Mouse (Mus musculus) lung, adult 2 months (tissue): ENCODE results near the gene Lce3e. TPM values are rescaled to one million over a fixed set of nuclear protein-coding genes. Genes with fewer than 3 reads are reported as not detected.

ENCODE experiments used
- DNase-seq: peaks from one replicate; pipeline ENCODE4 v3.0.0; 2022
- H3K4me1 ChIP-seq: fragments of 200-500 bp; 2 replicates; pipeline ENCODE4 v1.6.1; 2011; ENCODE audit warnings: low read length; ENCODE audit not compliant: control insufficient read depth, insufficient read depth
- H3K4me3 ChIP-seq: fragments of 200-500 bp; replicated peaks from 2 replicates; pipeline ENCODE3; 2011; ENCODE audit warnings: low read depth, mild to moderate bottlenecking, control low read depth, low read length; ENCODE audit errors: extremely low read depth
- CTCF ChIP-seq: fragments of 200-500 bp; IDR thresholded peaks from 2 replicates; pipeline ENCODE4 v1.5.1; 2011; ENCODE audit warnings: mild to moderate bottlenecking, low read length, control low read depth; ENCODE audit not compliant: insufficient read depth
- POLR2A ChIP-seq: fragments of 200-500 bp; IDR thresholded peaks from 2 replicates; pipeline ENCODE4 v1.6.1; 2011; ENCODE audit warnings: low read depth, mild to moderate bottlenecking, control low read depth, low read length, borderline replicate concordance; ENCODE audit errors: extremely low read depth
- WGBS: fragments of 180-500 bp; shearing (Covaris S2); methylation state at CpG from one replicate; pipeline ENCODE4 v1.1.7; 2018; 5-methylcytosine and 5-hydroxymethylcytosine counted together
- polyA plus RNA-seq: library from polyadenylated mRNA; depleted of rRNA; stranded (reverse); fragments of >200 nt; gene quantifications from 2 replicates; pipeline ENCODE4 v1.2.3, GENCODE M21; 2012; rRNA removed

The Lce3e gene
- polyA plus RNA-seq: 169 TPM in 1 of 2 replicates, not detected in the other

DNA sequence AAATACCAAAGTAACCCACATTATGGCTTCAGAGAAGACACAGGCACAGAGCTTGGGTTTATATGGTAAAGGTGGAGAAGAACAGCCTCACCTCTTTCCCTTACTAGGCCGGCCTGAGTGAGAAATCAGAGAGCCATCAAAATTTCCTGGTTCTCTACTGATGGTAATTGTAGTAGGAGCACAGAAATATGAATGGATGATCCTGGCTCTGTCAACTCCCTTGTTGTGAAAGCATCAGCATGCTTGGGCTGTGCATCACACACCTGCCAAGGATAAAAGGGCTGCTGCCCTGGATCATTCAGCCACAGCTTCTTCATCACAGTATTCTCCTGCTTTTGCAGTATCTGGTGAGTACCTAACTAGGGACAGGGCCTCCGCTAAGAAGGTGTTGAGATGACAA lies at the start of gene Lce3e:
Gene Lce3e (plus strand): TSS at position 301 of the 400 bp plus-strand sequence.
- no peak within 1 kb of the TSS for H3K4me3 ChIP-seq
- WGBS: 88% methylated on average over 2 of the region's 2 CpGs
- DNase-seq: no peak
- no peaks in the 10 kb centered on the region for H3K4me1 ChIP-seq
- TF ChIP-seq POLR2A (no peak), CTCF (no peak)

DNA sequence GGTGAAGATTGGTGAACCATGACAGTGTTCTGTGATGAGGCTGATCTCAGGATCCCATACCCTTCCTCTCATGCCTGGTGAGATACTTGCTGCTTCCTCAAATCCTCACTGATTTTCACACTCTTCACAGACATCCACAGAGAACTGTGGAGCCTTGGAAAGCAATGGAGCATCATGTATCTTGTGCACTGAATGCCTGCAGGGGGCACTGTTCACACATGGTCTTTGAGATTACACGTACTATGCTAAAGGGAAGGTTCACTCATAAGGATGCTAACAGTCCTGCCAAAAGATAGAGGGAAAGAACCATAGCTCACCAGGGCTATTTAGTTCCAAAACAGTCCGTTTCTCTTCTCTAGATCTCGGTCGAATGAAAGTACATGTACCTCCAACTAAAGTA lies 46.5 kb upstream of the Lce3e start:
- Histone ChIP-seq H3K4me1 (no peaks in the 10 kb centered on the region), H3K4me3 (no peak overlapping the region)
- TF ChIP-seq POLR2A (no peak), CTCF (no peak)
- WGBS: 60% methylated on average over 4 of the region's 4 CpGs
- DNase-seq: no peak

DNA sequence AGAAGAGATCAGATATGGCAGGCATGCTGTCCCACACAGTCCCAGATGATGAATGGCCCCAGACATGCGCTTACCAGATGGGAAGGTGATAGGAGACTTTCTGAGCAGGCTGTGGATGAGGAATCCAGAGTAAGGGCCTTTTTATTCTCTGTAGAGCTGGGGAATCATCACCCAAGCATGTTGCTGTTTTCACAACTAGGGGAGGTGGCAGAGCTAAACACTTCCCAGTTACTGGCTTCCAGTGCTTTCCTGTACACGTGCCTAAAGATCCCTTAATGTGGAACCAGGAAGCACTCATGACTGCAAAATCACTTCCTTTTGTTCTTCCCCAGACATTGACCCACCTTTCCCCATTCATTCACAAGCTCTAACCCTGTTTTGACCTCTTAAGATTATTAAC lies 40.7 kb upstream of the Lce3e start, which contains the start of gene Lce3a:
Gene Lce3a (minus strand): TSS at position 101 of the 400 bp plus-strand sequence.
- DNase-seq: no peak
- no peaks in the 10 kb centered on the region for H3K4me1 ChIP-seq
- no peak within 1 kb of the TSS for H3K4me3 ChIP-seq
- TF ChIP-seq POLR2A: no peak
- TF ChIP-seq CTCF: no peak
- 46% methylated on average over 2 of the region's 2 CpGs for WGBS

DNA sequence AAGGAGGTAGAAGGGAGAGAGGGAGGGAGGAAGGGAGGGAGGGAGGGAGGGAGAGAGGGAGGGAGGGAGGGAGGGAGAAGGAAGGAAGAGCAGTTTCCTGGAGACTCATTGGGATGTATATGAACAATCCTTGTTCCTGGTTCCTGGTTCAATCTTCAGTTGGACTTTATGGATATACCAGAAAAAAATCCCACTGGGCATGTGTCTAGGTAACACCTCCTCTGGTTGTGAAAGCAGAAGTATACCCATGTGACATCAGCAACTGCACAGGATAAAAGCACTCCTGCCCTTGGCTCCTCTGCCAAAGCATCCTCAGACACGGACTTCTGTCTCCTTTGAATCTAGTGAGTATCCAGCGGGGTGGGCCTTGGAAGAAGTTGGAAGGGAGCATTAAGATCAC lies 34.2 kb upstream of the Lce3e start, which contains the start of gene Lce3b:
Gene Lce3b (plus strand): TSS at position 301 of the 400 bp plus-strand sequence.
- 52% methylated on average over 2 of the region's 2 CpGs for WGBS
- DNase-seq: no peak

DNA sequence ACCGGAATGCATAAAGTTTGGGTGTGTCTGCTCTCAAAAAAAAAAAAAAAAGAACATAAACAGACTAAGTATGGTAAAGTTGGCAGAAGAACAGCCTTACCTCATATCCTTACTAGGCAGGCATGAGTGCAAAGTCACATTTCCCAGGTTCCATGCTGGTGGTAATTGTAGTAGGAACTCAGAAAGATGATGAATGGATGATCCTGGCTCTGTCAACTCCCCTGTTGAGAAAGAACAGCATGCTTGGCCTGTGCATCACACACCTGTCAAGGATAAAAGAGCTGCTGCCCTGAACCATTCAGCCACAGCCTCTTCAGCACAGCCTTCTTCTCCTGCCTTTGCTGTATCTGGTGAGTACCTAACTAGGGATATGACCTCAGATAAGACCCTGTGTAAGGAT lies 22.7 kb upstream of the Lce3e start, which contains the start of gene Lce3c:
Gene Lce3c (plus strand): TSS at position 301 of the 400 bp plus-strand sequence.
- no peak for DNase-seq
- no peak for TF ChIP-seq POLR2A
- TF ChIP-seq CTCF: no peak
- Histone ChIP-seq H3K4me1 (no peaks in the 10 kb centered on the region), H3K4me3 (no peak within 1 kb of the TSS)
- WGBS: 56% methylated on average over 1 of the region's 1 CpGs

More for the DNA sequence above, 34.2 kb upstream of the Lce3e start, which contains the start of gene Lce3b:
- Histone ChIP-seq H3K4me3 (no peak within 1 kb of the TSS), H3K4me1 (no peaks in the 10 kb centered on the region)
- TF ChIP-seq CTCF: no peak
- no peak for TF ChIP-seq POLR2A

DNA sequence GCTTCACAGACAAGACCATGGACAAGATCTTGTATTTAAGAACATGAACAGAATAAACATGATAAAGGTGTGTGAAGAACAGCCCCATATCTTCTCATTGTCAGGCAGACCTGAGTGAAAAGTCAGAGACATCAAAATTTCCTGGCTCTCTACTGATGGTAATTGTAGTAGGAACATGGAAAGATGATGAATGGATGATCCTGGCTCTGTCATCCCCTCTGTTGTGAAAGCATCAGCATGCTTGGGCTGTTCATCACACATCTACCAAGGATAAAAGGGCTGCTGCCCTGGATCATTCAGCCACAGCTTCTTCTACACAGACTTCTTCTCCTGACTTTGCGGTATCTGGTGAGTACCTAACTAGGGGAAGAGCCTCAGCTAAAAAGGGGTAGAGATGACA lies 9.8 kb upstream of the Lce3e start, which contains the start of gene Lce3d:
Gene Lce3d (plus strand): TSS at position 301 of the 400 bp plus-strand sequence.
- no peaks in the 10 kb centered on the region for H3K4me1 ChIP-seq
- no peak for DNase-seq
- 95% methylated on average over 1 of the region's 1 CpGs for WGBS
- no peak within 1 kb of the TSS for H3K4me3 ChIP-seq
- TF ChIP-seq POLR2A (no peak), CTCF (no peak)

DNA sequence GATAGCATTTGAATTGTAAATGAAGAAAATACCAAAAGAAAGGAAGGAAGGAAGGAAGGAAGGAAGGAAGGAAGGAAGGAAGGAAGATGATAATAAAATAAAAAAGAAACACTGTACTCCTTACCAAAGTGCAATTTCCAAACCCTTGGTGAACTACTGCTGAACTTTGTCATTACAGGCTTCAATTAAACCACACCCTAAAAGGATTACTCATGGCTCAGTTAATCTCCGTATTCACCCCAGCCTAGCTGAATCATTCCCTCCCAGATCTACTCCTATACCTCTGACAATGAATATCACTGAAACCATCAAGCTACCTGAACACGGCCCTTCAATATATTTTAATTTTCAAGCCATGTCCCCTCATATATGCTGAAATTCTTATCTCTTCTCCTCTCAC lies 11.6 kb downstream of the Lce3e start:
- 55% methylated on average over 2 of the region's 2 CpGs for WGBS
- no peak for TF ChIP-seq CTCF
- no peak for TF ChIP-seq POLR2A
- DNase-seq: no peak
- Histone ChIP-seq H3K4me3 (no peak overlapping the region), H3K4me1 (no peaks in the 10 kb centered on the region)

DNA sequence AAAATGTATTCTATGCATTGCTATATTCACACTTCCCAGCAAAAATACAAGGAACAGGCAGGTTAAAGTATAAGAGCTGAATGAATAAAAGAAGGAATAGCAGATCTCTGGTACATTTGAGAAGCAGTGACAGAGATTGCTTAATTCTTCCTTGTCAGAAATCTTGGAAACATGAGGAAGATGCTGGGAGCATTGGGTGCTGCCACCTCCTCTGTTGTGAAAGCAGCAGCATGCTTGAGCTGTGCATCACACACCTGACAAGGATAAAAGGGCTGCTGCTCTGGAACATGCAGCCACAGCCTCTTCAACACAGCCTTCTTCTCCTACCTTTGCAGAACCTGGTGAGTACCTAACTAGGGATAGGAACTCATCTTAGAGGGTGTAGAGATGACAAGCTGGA lies 25.1 kb downstream of the Lce3e start, which contains the start of gene Lce3f:
Gene Lce3f (plus strand): TSS at position 301 of the 400 bp plus-strand sequence.
- Histone ChIP-seq H3K4me1 (no peaks in the 10 kb centered on the region), H3K4me3 (no peak within 1 kb of the TSS)
- no peak for DNase-seq
- no peak for TF ChIP-seq POLR2A
- TF ChIP-seq CTCF: no peak

DNA sequence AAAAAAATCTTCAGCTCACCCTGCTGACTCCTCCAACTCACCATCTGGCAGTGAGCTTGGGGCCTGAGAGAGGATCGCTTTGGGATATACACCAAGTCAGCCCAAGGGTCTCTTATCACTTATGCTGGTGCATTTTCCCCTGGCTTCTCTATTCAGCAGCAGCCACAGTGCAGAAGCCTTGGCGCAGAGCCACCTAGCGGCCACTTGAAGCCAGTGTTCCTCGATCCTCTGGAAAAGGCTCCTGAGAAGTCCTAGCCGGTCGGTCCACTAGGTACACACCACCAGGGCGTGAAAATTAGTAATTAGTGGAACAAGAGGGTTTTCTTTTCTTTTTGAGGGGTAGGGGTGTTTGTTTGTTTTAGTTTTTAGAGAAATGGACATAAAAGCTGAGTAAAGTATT lies 31.8 kb downstream of the Lce3e start:
- DNase-seq: peak; percentile 54
- WGBS: 2% methylated on average over 7 of the region's 7 CpGs
- TF ChIP-seq POLR2A (no peak), CTCF (peak; percentile 67)
- no peak overlapping the region for H3K4me3 ChIP-seq
- H3K4me1 ChIP-seq: no peaks in the 10 kb centered on the region

DNA sequence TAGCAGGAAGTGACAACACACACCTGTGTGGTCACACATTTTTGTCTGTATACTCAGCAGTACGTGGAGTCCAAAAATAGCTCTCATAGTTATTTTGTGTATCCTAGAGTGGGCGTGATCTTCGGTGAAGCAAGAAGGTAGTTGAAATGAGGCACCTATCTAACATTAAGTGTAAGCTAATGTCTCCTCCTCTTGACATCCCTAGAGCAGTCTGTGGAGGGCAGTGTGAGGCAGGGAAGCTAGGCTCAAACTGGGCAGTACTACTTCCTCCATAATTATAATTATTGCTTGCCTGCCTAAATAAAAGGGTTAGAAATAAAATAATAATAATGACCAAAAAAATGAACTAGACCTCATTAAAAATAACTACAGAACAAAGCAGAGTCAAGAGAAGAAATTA lies 33.8 kb downstream of the Lce3e start:
- H3K4me1 ChIP-seq: no peaks in the 10 kb centered on the region
- H3K4me3 ChIP-seq: no peak overlapping the region
- no peak for DNase-seq
- 60% methylated on average over 3 of the region's 3 CpGs for WGBS
- TF ChIP-seq POLR2A: no peak

DNA sequence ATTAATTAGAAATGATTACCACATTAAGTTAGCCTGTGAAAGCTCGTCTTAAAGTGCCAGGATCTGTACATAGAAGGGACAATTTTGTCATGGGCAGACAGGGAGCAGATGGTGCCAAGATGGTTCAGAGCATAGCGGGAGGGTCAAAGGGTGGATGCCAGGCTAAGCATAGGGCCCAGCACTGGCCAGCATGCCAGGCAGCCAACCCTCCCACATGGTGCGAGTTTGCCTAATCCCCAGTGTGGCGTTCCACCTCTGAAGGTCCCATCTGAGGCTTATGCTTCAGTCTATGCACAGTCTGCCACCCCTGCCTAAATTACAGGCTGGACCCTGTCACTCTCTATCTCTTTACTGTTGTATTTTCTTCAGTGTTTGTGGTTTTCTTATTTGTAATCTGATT lies 36.0 kb downstream of the Lce3e start:
- no peak for DNase-seq
- H3K4me3 ChIP-seq: no peak overlapping the region
- no peaks in the 10 kb centered on the region for H3K4me1 ChIP-seq
- TF ChIP-seq CTCF (no peak), POLR2A (no peak)
- WGBS: 56% methylated on average over 4 of the region's 4 CpGs
